Mouse (Mus musculus): Measurements from ENCODE around the gene Fezf1.
A peak's percentile ranks its signal among the peaks of the same experiment; 100 is the strongest.

The Fezf1 gene

DNA sequence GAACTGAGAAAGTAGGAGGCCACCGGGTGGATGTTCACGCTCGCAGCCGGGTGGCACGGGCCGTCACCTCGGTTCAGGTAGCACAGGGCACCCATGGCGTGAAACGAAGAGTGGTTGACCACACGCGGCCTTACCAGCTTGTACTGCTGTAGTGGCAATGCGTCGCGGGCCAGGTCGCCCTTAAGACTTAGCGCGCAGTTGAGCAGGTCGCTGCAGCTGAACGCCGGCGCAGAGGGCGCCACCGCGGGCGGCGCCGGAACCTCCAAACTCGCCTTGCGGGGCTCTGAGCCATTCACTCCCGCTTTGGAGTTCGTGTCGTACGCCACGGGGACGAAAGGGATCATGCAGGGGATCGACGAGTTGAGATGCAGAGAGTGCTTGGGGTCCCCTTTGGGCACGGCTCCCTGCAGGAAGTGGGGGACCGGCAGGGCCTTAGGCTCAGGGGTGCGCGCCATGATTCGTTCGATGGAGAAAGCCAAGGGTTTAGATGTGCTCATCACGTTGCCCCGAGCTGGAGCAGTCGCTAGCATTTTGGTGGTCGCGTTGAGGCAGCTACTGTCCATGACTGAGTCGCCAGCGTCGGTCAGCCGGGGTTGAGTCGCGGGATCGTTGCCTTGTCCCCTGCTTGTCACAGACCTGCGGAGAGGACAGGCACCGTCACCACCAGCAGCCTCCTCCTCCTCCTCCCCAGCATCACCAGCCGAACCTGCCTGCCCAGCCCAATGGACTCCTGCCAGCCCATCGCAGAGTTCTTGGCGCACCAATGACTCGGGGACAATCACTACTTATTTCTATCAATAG is 450 bp downstream of the Fezf1 start:
- peak; percentile 66 for DNase-seq (ENCODE audit: low read depth, low spot score)

GRCm38 (mm10) chr6:23246790-23247511 is 1.2 kb downstream of the Fezf1 start:
- DNase-seq (ENCODE audit: low read depth, low spot score): no peak

DNA sequence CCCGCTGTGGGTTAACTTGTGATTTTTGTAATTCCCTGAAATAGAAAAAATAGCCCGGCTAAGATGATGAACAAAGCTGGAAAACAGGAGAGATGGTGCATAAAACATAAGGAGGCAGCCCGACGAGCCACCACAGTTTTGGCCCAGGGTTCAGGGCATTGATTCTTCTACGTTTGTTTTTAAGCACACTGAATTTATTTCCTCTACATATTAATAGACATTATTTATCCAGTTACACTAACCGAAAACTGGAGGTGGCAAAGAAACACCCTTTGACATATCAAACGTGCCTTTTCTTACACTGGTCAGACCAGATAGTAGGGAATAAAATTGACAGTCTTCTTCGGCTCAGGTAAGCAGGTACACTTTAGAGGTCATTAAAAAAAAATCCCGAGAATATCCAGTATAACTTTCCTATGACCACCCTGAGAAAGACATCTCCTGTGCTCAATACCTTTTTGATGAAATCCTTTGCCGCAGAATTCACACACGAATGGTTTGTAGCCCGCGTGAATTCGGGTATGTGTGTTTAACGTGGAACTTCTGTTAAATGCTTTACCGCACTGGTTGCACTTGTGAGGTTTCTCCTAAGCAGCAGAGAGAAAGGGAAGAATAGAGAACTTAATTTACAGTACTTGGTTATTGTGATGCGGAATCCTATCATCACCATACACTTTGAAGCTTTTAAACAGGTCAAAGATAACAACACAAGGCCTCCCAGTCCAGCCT is 1.9 kb downstream of the Fezf1 start:
- DNase-seq (ENCODE audit: low read depth, low spot score): peak; percentile 45

- DNase-seq (ENCODE audit: low read depth, low spot score): peak; percentile 32
Measured at GRCm38 (mm10) chr6:23245545-23246011, 2.6 kb downstream of the Fezf1 start.

DNA sequence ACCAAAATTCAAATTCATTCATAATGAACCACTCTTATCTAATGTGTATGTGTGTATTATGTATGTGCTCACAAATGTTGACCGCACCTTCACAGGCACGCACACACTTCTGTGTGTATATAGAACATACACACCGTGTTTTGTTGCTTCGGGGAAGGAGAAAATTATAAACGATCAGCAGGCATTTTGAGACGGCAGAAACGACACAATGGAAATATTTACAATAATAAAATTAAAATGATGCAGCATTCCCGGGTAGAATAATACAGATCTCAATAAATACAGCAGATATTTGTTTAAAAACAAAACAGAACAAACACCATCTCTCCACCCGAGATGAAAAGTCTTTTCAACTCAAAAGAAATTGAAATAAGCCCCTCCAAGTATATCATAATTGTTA is 3.0 kb downstream of the Fezf1 start:
- DNase-seq (ENCODE audit: low read depth, low spot score): no peak

GRCm38 (mm10) chr6:23243821-23244760 is 4.1 kb downstream of the Fezf1 start:
- no peak for DNase-seq (ENCODE audit: low read depth, low spot score)

DNA sequence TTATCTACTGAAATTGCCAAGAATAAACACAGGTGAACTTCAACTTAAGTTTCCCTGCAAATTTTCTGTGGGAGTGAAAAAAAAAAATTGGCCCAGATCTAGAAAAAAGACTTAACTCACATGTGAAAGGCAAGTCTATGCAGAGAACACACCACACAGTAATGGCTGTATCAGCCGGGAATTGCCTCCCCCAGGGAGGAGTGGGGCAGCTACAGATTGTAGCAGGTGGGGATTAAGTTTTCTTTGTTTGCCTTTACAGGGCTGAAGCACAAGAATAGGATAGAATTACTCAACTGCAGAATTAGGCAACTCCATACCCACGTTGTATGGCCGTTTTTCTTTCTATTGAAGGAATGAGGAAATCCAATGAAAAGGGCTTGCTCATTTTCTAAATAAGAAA is 36.7 kb downstream of the Fezf1 start:
- DNase-seq (ENCODE audit: low read depth, low spot score): no peak

- peak; percentile 17 for DNase-seq (ENCODE audit: low read depth, low spot score)
Measured at GRCm38 (mm10) chr6:23207791-23208190, 40.4 kb downstream of the Fezf1 start.

DNA sequence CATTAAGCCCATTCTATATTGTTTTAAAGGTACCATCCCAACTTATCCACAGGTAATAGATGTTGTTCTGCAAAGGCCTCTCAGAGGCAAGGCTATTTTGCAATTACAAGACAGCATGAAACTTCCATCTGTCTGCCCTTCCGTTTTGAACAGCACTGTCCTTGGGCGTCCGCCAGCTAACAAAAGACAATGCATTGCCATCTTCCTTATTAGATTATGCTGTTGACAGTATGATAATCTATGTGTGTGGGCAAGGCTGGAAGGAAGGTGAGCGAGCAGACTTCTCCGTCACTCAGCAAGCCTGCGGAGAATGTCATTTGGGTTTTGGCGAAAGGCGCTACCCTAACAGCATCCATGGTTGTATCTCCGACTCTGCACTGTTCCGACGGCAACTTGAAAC is 45.5 kb downstream of the Fezf1 start:
- no peak for DNase-seq (ENCODE audit: low read depth, low spot score)
